Mouse (Mus musculus): ENCODE results near the gene H2-M10.2. TPM values are rescaled to one million over a fixed set of nuclear protein-coding genes. Genes with fewer than 3 reads are reported as not detected.
"Not testable (repeated sequence)": the region's sequence is repeated elsewhere in the genome, so short reads cannot be mapped to it uniquely, and the experiment has no call there.

H2-M10.2 gene
- polyA plus RNA-seq, 1 experiment from 2014 or later = not detected

GRCm38 (mm10) chr17:36308855-36309254, 22.6 kb upstream of the H2-M10.2 start:
- ATAC-seq; H3K4me1 ChIP-seq (replicated peaks; ENCODE audit: control insufficient read depth, insufficient read depth, low read length); H3K27ac ChIP-seq (ENCODE audit: low read depth, low read length); H3K9ac ChIP-seq (ENCODE audit: low read depth, low read length); H3K36me3 ChIP-seq (ENCODE audit: control insufficient read depth, insufficient read depth); H3K4me3 ChIP-seq (ENCODE audit: low read depth, low read length); H3K4me2 ChIP-seq (replicated peaks; ENCODE audit: low read depth); H3K27me3 ChIP-seq (replicated peaks; ENCODE audit: control insufficient read depth, insufficient read depth, low read length); H3K9me3 ChIP-seq (ENCODE audit: control insufficient read depth): not testable (repeated sequence)
- TF ChIP-seq CTCF (IDR thresholded peaks at IDR 0.05; ENCODE audit: low read depth) = peak; percentile 86
- WGBS = 0% methylated on average over 3 of the region's 3 CpGs

- no peak for TF ChIP-seq CTCF (IDR thresholded peaks at IDR 0.05; ENCODE audit: low read depth)
- H3K9me3 ChIP-seq (ENCODE audit: control insufficient read depth) = no peaks in the 10 kb centered on the region
- 91% methylated on average over 4 of the region's 4 CpGs for WGBS
Observed at GRCm38 (mm10) chr17:36281521-36282245, 4.6 kb downstream of the H2-M10.2 start.

GRCm38 (mm10) chr17:36274776-36275175, 11.5 kb downstream of the H2-M10.2 start:
- peaks cover 4% of the 10 kb centered on the region for H3K4me1 ChIP-seq (replicated peaks; ENCODE audit: control insufficient read depth, insufficient read depth, low read length)
- H3K4me2 ChIP-seq (replicated peaks; ENCODE audit: low read depth) = no peak overlapping the region
- ATAC-seq = no peak
- WGBS = 89% methylated on average over 4 of the region's 4 CpGs
- TF ChIP-seq CTCF (IDR thresholded peaks at IDR 0.05; ENCODE audit: low read depth) = no peak
- H3K36me3 ChIP-seq (ENCODE audit: control insufficient read depth, insufficient read depth) = peaks cover 8% of the 10 kb centered on the region; the same call in 1 of the 2 replicates
- no peak overlapping the region for H3K4me3 ChIP-seq (ENCODE audit: low read depth, low read length)
- no peak overlapping the region for H3K9ac ChIP-seq (ENCODE audit: low read depth, low read length)
- no peaks in the 10 kb centered on the region for H3K27me3 ChIP-seq (replicated peaks; ENCODE audit: control insufficient read depth, insufficient read depth, low read length)
- no peaks in the 10 kb centered on the region for H3K9me3 ChIP-seq (ENCODE audit: control insufficient read depth)
- H3K27ac ChIP-seq (ENCODE audit: low read depth, low read length) = no peak overlapping the region

More at GRCm38 (mm10) chr17:36281521-36282245, 4.6 kb downstream of the H2-M10.2 start:
- Histone ChIP-seq H3K4me2 (replicated peaks; ENCODE audit: low read depth) (no peak overlapping the region), H3K27me3 (replicated peaks; ENCODE audit: control insufficient read depth, insufficient read depth, low read length) (no peaks in the 10 kb centered on the region), H3K4me3 (ENCODE audit: low read depth, low read length) (no peak overlapping the region), H3K4me1 (replicated peaks; ENCODE audit: control insufficient read depth, insufficient read depth, low read length) (no peaks in the 10 kb centered on the region), H3K27ac (ENCODE audit: low read depth, low read length) (no peak overlapping the region), H3K9ac (ENCODE audit: low read depth, low read length) (no peak overlapping the region), H3K36me3 (ENCODE audit: control insufficient read depth, insufficient read depth) (peaks cover 10% of the 10 kb centered on the region)
- no peak for ATAC-seq

- Histone ChIP-seq H3K27ac (ENCODE audit: low read depth, low read length) (no peak overlapping the region), H3K9ac (ENCODE audit: low read depth, low read length) (no peak overlapping the region), H3K4me1 (replicated peaks; ENCODE audit: control insufficient read depth, insufficient read depth, low read length) (peaks cover 4% of the 10 kb centered on the region), H3K27me3 (replicated peaks; ENCODE audit: control insufficient read depth, insufficient read depth, low read length) (no peaks in the 10 kb centered on the region), H3K9me3 (ENCODE audit: control insufficient read depth) (no peaks in the 10 kb centered on the region), H3K36me3 (ENCODE audit: control insufficient read depth, insufficient read depth) (peaks cover 8% of the 10 kb centered on the region; the same call in 1 of the 2 replicates), H3K4me3 (ENCODE audit: low read depth, low read length) (no peak overlapping the region), H3K4me2 (replicated peaks; ENCODE audit: low read depth) (no peak overlapping the region)
- TF ChIP-seq CTCF (IDR thresholded peaks at IDR 0.05; ENCODE audit: low read depth) = no peak
- 87% methylated on average over 4 of the region's 4 CpGs for WGBS
- no peak for ATAC-seq
Observed at GRCm38 (mm10) chr17:36273796-36274195, 12.5 kb downstream of the H2-M10.2 start.

GRCm38 (mm10) chr17:36272643-36273366, 13.5 kb downstream of the H2-M10.2 start:
- Histone ChIP-seq H3K9ac (ENCODE audit: low read depth, low read length) (0 out of 2 replicates have a peak overlapping the region, but pooled peaks have one; percentile 96), H3K9me3 (ENCODE audit: control insufficient read depth) (no peaks in the 10 kb centered on the region), H3K4me3 (ENCODE audit: low read depth, low read length) (peak overlapping the region; percentile 93; the same call in 1 of the 2 replicates), H3K4me1 (replicated peaks; ENCODE audit: control insufficient read depth, insufficient read depth, low read length) (peaks cover 4% of the 10 kb centered on the region), H3K27me3 (replicated peaks; ENCODE audit: control insufficient read depth, insufficient read depth, low read length) (no peaks in the 10 kb centered on the region), H3K4me2 (replicated peaks; ENCODE audit: low read depth) (peak overlapping the region; percentile 73), H3K27ac (ENCODE audit: low read depth, low read length) (no peak overlapping the region), H3K36me3 (ENCODE audit: control insufficient read depth, insufficient read depth) (peaks cover 12% of the 10 kb centered on the region; the same call in 1 of the 2 replicates)
- 81% methylated on average over 9 of the region's 9 CpGs for WGBS
- TF ChIP-seq CTCF (IDR thresholded peaks at IDR 0.05; ENCODE audit: low read depth) = no peak
- no peak for ATAC-seq

- peak; percentile 86 for ATAC-seq
- Histone ChIP-seq H3K27ac (ENCODE audit: low read depth, low read length) (peak within 1 kb of the TSS; percentile 94), H3K9me3 (ENCODE audit: control insufficient read depth) (no peaks in the 10 kb centered on the region), H3K4me2 (replicated peaks; ENCODE audit: low read depth) (peak within 1 kb of the TSS; percentile 73), H3K36me3 (ENCODE audit: control insufficient read depth, insufficient read depth) (peaks cover 22% of the 10 kb centered on the region), H3K4me1 (replicated peaks; ENCODE audit: control insufficient read depth, insufficient read depth, low read length) (peaks cover 4% of the 10 kb centered on the region), H3K4me3 (ENCODE audit: low read depth, low read length) (peak within 1 kb of the TSS; percentile 93), H3K9ac (ENCODE audit: low read depth, low read length) (peak within 1 kb of the TSS; percentile 96), H3K27me3 (replicated peaks; ENCODE audit: control insufficient read depth, insufficient read depth, low read length) (no peaks in the 10 kb centered on the region)
- 1% methylated on average over 39 of the region's 43 CpGs for WGBS
- no peak for TF ChIP-seq CTCF (IDR thresholded peaks at IDR 0.05; ENCODE audit: low read depth)
Observed at GRCm38 (mm10) chr17:36271586-36272256, 14.6 kb downstream of the H2-M10.2 start, which contains the start of gene Trim39. TSS of gene Trim39 (minus strand) at chr17:36272247.

Data from intestine, postnatal 0 days (tissue).